Mouse (Mus musculus): ENCODE measurements around the gene Pard6a.

DNA sequence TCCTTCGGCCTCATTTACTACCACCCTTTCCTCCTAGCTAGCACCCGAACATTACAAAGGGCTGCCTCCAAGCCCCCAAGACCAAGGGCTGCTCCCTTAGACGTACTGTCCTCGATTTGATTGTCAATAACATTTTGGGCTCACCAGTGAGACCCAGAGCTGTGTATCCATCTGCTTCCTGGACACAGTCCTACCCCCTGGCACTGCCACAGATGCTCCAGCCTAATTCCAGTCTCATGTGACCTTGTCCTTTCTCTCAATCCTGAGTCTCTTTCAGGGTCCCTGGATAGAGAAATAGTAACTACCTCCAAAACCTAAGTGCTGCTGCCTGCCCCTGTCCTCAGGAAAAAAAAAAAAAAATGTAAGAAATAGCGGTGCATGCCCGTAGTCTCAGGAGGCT is 4.0 kb downstream of the Pard6a start:
- TF ChIP-seq GATA1 (IDR thresholded peaks at IDR 0.05; ENCODE audit: borderline replicate concordance, low read length) (no peak), CTCF (IDR thresholded peaks at IDR 0.05; ENCODE audit: low read depth, low read length) (no peak), TAL1 (conservative IDR thresholded peaks at IDR 0.05; ENCODE audit: low read depth, low read length) (no peak), GATA2 (IDR thresholded peaks at IDR 0.05; ENCODE audit: borderline replicate concordance, low read depth, low read length) (no peak)

Measured in G1E (cell line).